Mouse (Mus musculus) stomach, embryonic 15.5 days (tissue): ENCODE data around the gene Trak1. TPM values are rescaled to one million over a fixed set of nuclear protein-coding genes. Genes with fewer than 3 reads are reported as not detected.

Source experiments
- ATAC-seq: fragments of 200-750 bp; cut with Nextera tagmentation; 2 replicates; pipeline ENCODE4 v1.8.0; 2017; ENCODE audit warnings: low read depth, moderate number of reproducible peaks, moderate TSS enrichment; ENCODE audit not compliant: insufficient read depth, low FRiP score
- H3K27ac ChIP-seq: fragments of 300-500 bp; sonication (generic); 2 replicates; pipeline ENCODE4 v1.5.1; 2015; ENCODE audit warnings: mild to moderate bottlenecking, inconsistent platforms
- H3K27me3 ChIP-seq: fragments of 300-500 bp; sonication (generic); replicated peaks from 2 replicates; pipeline ENCODE4 v1.6.1; 2015; ENCODE audit warnings: inconsistent platforms
- H3K36me3 ChIP-seq: fragments of 300-500 bp; sonication (generic); 2 replicates; pipeline ENCODE4 v1.6.1; 2015; ENCODE audit warnings: inconsistent platforms
- H3K4me1 ChIP-seq: fragments of 300-500 bp; sonication (generic); 2 replicates; pipeline ENCODE4 v1.6.1; 2015; ENCODE audit warnings: inconsistent platforms
- H3K4me2 ChIP-seq: fragments of 300-500 bp; sonication (generic); 2 replicates; pipeline ENCODE4 v1.6.1; 2015; ENCODE audit warnings: mild to moderate bottlenecking, inconsistent platforms
- H3K4me3 ChIP-seq: fragments of 300-500 bp; sonication (generic); replicated peaks from 2 replicates; pipeline ENCODE4 v1.5.1; 2015; ENCODE audit warnings: inconsistent platforms
- H3K9ac ChIP-seq: fragments of 300-500 bp; sonication (generic); 2 replicates; pipeline ENCODE4 v1.6.1; 2015; ENCODE audit warnings: inconsistent platforms
- H3K9me3 ChIP-seq: fragments of 300-500 bp; sonication (generic); 2 replicates; pipeline ENCODE4 v1.6.1; 2016; ENCODE audit warnings: inconsistent platforms
- WGBS: fragments of 180-500 bp; shearing (Covaris S2); methylation state at CpG from one replicate; pipeline ENCODE4 v1.1.7; 2015; 5-methylcytosine and 5-hydroxymethylcytosine counted together
- polyA plus RNA-seq: library from polyadenylated mRNA; unstranded; fragments of >200 nt; fragmentation: Nextera tagmentation; extraction: Ambion mirVana; gene quantifications from 2 replicates; pipeline ENCODE4 v1.2.1, GENCODE M21; 2015

Gene Trak1
- polyA plus RNA-seq, 1 experiment from 2014 or later = 20.7 TPM

DNA sequence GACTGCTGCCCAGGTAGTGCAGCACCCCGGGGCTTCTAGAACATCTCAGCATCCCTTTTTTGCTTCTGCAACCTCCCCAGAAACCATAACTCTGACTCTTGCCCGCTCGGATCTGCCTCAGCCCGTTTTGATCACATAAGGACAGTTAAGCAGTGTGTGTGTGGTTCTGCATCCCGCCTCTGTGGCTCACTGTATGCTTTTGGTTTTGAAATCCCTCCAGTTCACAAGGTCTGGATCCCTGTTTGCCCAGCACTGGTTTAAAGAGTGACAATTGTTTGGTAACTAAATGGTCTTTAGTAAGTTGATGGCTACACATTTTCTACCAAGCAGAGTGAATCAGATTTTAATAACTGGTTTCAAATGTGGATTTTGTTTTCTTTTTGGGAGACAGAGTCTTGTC is 119.2 kb downstream of the Trak1 start:
- no peak for ATAC-seq
- no peaks in the 10 kb centered on the region for H3K27me3 ChIP-seq
- 0 out of 2 replicates have a peak, but pooled peaks cover 3% of the 10 kb centered on the region for H3K36me3 ChIP-seq
- H3K4me2 ChIP-seq = peak overlapping the region; percentile 43; the same call in 1 of the 2 replicates
- H3K4me3 ChIP-seq = peak overlapping the region; percentile 19; the same call in 1 of the 2 replicates
- H3K9ac ChIP-seq = no peak overlapping the region
- no peaks in the 10 kb centered on the region for H3K9me3 ChIP-seq
- WGBS = 84% methylated on average over 5 of the region's 5 CpGs
- 0 out of 2 replicates have a peak, but pooled peaks cover under 1% of the 10 kb centered on the region for H3K4me1 ChIP-seq
- 0 out of 2 replicates have a peak overlapping the region, but pooled peaks have one; percentile 75 for H3K27ac ChIP-seq

DNA sequence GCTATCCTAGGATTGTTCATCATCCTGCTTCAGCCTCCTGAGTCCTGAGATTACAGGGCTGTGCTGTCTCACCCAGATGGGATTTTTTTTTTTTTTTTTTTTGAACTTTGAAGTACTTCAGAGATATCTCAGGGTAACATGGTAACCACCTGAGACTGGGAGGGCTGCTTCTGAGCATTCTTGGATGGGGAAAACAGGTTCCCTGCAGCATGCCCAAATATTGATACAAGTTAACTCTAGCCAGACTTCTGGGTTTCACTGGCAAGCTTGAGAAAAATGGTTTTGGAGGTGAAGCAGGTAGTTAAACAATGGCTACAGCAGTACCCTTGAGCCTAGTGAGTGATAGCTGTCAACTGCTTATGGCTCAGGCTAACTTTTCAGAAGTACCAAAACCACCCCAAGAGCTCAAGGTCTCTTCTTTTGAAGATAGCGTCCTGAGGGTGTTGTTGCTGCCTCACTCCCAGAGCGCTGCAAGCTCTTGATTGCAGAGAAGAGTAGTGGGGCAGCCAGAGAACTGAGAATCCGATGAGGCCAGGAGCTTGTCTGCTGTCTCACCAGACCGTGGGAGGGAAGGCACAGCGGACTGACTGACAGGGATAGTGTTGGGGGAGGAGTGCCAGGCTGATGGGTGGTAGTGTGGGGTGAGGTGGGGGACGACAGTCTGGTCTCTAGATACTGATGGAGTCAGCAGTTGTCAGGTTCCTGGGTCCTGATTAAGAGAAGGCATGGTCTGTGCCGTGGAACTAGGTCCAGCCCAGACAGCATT is 119.8 kb downstream of the Trak1 start:
- no peak overlapping the region for H3K9ac ChIP-seq
- H3K27me3 ChIP-seq = no peaks in the 10 kb centered on the region
- 0 out of 2 replicates have a peak, but pooled peaks cover 6% of the 10 kb centered on the region for H3K4me1 ChIP-seq
- H3K27ac ChIP-seq = no peak overlapping the region
- no peak for ATAC-seq
- no peak overlapping the region for H3K4me2 ChIP-seq
- WGBS = 71% methylated on average over 7 of the region's 7 CpGs
- no peak overlapping the region for H3K4me3 ChIP-seq
- H3K36me3 ChIP-seq = 0 out of 2 replicates have a peak, but pooled peaks cover 3% of the 10 kb centered on the region
- no peaks in the 10 kb centered on the region for H3K9me3 ChIP-seq

DNA sequence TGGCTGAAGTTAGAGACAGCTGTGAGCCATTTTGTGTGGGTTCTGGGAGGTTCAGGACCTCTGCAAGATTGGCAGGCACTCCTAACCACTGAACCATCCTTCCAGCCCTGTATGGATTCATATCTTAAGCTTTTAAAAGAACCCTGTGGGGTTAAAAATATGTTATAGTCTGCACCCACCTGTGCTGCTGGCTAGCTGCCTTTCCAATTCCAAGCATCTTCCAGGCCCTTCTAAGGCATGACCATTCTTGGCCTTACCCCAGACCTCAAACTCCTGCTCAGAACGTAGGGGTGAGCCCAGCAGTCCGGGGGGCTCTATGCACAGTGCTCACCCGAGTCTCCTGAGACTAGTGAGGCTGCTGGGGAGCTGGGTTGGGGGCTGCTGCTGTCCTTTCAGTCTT is 121.7 kb downstream of the Trak1 start:
- H3K27ac ChIP-seq = no peak overlapping the region
- no peaks in the 10 kb centered on the region for H3K27me3 ChIP-seq
- H3K36me3 ChIP-seq = no peaks in the 10 kb centered on the region
- no peak overlapping the region for H3K4me2 ChIP-seq
- no peak overlapping the region for H3K9ac ChIP-seq
- H3K4me3 ChIP-seq = no peak overlapping the region
- peaks cover 10% of the 10 kb centered on the region for H3K4me1 ChIP-seq
- ATAC-seq = no peak
- H3K9me3 ChIP-seq = no peaks in the 10 kb centered on the region
- 78% methylated on average over 3 of the region's 3 CpGs for WGBS

DNA sequence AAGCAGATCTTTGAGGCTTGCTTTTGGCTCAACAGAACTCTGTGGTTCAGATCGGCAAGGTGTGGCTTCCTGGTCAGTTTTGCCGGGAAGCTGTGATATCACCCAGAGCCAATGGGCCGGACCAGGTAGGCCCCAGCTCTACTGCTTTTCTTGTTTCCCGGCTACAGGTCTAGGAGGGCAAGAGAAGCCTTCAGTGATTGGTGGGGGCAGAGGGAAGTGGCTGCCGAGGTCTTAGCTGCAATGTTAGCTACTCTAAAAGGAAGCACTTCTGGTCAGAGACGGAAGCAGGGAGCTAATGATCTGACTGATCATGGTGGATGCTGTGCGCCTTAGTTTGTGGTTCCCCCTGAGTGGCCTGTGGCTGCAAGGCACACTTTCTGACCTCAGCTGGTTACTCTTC is 122.3 kb downstream of the Trak1 start:
- Histone ChIP-seq H3K4me2 (no peak overlapping the region), H3K27ac (no peak overlapping the region), H3K9ac (no peak overlapping the region), H3K9me3 (no peaks in the 10 kb centered on the region), H3K27me3 (no peaks in the 10 kb centered on the region), H3K4me3 (no peak overlapping the region), H3K4me1 (peaks cover 13% of the 10 kb centered on the region), H3K36me3 (no peaks in the 10 kb centered on the region)
- WGBS = 63% methylated on average over 7 of the region's 7 CpGs
- no peak for ATAC-seq

DNA sequence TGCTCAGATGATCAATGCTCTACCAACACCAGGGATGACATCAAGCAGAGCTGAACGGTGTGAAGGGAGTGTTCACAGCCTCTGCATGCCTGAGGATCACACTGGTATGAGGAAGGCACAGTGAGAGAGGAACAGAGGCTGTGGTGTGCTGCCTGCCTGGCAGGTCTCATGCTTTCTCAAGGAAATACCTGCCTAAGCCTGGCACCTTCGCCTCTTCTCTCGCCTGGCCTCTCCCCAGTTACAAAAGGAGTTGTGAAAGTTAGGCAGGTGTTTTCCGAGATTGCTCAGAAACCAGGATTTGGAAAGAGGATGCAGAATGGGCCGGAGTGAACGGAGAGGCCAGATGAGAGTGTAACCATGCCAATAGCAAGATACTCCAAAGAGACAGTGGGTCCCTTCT is 123.5 kb downstream of the Trak1 start:
- 78% methylated on average over 6 of the region's 6 CpGs for WGBS

DNA sequence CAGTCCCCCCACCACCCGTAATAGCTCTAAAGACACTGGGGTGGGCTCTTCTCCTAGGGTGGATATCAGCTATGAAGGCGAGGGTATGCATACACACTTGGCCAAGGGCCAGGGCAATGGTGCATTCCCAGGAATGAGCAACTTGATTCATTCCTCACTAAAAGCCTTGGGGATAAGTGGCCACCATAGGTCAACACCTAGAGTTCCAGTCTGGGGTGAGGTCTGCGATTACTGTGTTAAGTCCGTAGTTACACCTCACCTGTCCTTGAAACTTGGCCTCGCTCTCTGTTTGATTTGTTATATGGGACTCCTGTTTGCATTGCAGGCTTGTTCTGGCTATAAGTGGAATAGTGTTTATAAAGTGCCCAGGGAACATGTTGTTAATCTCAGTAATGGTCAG is 125.1 kb downstream of the Trak1 start:
- H3K9ac ChIP-seq = no peak overlapping the region
- ATAC-seq = 0 out of 2 replicates have a peak, but pooled peaks have one; percentile 52
- 42% methylated on average over 5 of the region's 5 CpGs for WGBS
- peaks cover 13% of the 10 kb centered on the region for H3K4me1 ChIP-seq
- H3K4me2 ChIP-seq = no peak overlapping the region
- peak overlapping the region; percentile 74; the same call in 1 of the 2 replicates for H3K27ac ChIP-seq
- H3K36me3 ChIP-seq = no peaks in the 10 kb centered on the region
- no peaks in the 10 kb centered on the region for H3K27me3 ChIP-seq
- no peak overlapping the region for H3K4me3 ChIP-seq
- no peaks in the 10 kb centered on the region for H3K9me3 ChIP-seq

More for the DNA sequence above, 123.5 kb downstream of the Trak1 start:
- H3K4me1 ChIP-seq = peaks cover 13% of the 10 kb centered on the region
- no peak overlapping the region for H3K9ac ChIP-seq
- no peak overlapping the region for H3K4me3 ChIP-seq
- no peaks in the 10 kb centered on the region for H3K36me3 ChIP-seq
- H3K27me3 ChIP-seq = no peaks in the 10 kb centered on the region
- no peaks in the 10 kb centered on the region for H3K9me3 ChIP-seq
- peak overlapping the region; percentile 42; the same call in 1 of the 2 replicates for H3K27ac ChIP-seq
- H3K4me2 ChIP-seq = no peak overlapping the region
- no peak for ATAC-seq

DNA sequence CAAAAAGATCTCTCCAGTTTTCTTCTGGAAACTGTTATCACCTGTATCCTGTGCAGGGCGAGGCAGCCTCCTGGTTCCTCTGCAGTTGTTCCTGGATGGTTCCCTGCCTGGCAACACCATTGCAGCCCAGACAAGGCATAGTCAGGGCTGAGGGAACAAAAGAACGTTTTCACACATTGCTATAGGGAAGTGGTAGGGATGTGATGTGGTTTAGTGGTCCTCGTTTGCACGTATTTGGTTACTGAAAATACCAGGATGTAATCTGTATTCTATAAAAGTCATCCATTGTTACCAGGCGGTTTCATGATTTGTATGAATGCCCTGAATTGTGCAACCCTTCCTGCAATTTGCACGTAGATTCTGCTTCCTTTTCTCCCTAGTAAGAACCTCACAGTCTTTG is 126.3 kb downstream of the Trak1 start:
- H3K36me3 ChIP-seq = no peaks in the 10 kb centered on the region
- 81% methylated on average over 6 of the region's 6 CpGs for WGBS
- no peak for ATAC-seq
- H3K9me3 ChIP-seq = no peaks in the 10 kb centered on the region
- no peak overlapping the region for H3K4me2 ChIP-seq
- H3K9ac ChIP-seq = no peak overlapping the region
- no peaks in the 10 kb centered on the region for H3K27me3 ChIP-seq
- H3K4me3 ChIP-seq = no peak overlapping the region
- peaks cover 13% of the 10 kb centered on the region for H3K4me1 ChIP-seq
- peak overlapping the region; percentile 74; the same call in 1 of the 2 replicates for H3K27ac ChIP-seq

DNA sequence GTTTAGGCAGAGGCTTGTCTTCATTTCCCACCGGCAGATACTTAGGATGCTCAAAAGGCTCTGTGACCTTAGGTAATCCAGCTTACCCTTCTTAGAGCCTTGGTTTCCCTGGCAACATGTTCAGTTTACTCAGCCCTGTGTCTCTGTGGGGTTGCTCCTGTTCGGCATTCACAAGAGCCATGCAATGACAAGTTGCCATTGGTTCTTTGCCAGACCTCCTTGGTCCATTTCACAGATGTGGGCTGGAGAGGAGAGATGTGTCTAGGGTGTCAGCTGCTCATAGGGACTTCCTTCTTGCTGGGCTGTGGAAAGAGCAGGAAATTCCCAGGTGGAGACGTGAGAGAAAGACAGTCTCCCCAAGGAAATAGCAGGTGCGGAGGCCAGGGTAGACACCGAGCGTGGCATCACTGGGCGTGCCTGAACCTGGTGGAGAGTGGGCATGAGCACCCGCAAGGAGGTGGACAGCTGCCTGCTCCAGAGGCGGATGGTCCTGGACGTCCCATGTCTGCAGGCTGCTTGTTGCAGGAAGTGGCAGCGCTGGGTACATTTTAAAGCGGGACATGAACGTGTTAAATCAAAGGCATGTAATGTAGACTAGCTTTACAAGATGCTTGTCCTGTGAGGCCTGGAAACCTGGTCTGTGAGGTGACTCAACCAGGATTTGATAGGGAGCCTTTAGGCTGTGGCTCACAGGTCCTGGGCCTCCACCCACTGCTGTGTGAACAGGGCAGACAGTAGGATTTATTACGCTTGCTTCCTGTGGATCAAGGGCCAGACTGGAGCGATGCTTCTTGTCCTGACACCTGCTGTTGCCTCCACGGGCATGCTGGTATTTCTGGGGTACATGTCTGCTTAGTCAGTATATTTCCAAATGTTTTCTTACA is 127.2 kb downstream of the Trak1 start:
- H3K27ac ChIP-seq = peak overlapping the region; percentile 61; the same call in 1 of the 2 replicates

DNA sequence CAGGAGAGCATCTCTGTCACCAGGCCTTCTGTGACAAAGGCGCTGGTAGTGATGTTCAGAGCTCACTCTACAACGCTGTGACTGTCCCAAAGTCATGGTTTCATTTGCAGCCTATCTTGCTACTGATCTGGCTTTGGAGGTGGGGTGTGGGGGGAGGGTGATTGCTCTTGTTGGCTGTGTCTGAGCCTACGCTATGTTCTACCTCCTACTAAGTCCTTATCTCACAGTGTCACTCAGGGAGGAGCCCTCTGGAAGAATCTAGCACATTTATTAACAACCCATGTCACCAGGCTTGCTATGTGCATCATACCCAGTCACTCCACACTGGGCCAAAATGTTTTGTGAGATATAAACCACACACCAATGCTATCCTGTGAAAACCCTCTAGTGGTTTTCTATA is 129.1 kb downstream of the Trak1 start:
- no peak overlapping the region for H3K4me2 ChIP-seq
- H3K27ac ChIP-seq = no peak overlapping the region
- no peak overlapping the region for H3K4me3 ChIP-seq
- H3K9ac ChIP-seq = no peak overlapping the region
- no peaks in the 10 kb centered on the region for H3K9me3 ChIP-seq
- WGBS = 66% methylated on average over 3 of the region's 3 CpGs
- ATAC-seq = peak; percentile 92
- no peaks in the 10 kb centered on the region for H3K36me3 ChIP-seq
- H3K27me3 ChIP-seq = no peaks in the 10 kb centered on the region
- peaks cover 21% of the 10 kb centered on the region for H3K4me1 ChIP-seq

More for the DNA sequence above, 127.2 kb downstream of the Trak1 start:
- Histone ChIP-seq H3K27me3 (no peaks in the 10 kb centered on the region), H3K4me3 (no peak overlapping the region), H3K36me3 (no peaks in the 10 kb centered on the region), H3K9ac (no peak overlapping the region), H3K4me1 (peaks cover 14% of the 10 kb centered on the region), H3K4me2 (no peak overlapping the region), H3K9me3 (no peaks in the 10 kb centered on the region)
- 81% methylated on average over 16 of the region's 16 CpGs for WGBS
- ATAC-seq = no peak

DNA sequence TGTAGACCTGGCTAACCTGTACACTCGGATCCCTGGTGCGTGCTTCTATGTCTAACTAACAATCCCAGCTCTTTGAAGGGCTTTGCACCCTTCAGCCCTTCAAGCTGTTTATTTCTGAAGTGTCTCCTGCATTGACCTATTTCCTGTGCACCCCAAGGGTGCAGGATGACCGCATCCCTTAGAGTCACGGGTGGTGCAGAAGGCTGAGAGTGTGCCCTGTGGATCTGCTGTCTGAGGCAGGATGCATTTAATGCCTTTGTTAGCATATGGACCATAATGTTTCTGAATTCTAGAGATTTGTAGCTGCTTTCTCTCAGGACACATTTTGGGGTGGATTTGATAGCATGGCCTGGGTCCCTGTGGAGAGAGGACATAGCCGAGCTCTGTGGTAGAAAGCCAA is 129.6 kb downstream of the Trak1 start:
- no peak for ATAC-seq
- 79% methylated on average over 5 of the region's 5 CpGs for WGBS
- Histone ChIP-seq H3K4me1 (peaks cover 16% of the 10 kb centered on the region), H3K27me3 (no peaks in the 10 kb centered on the region), H3K36me3 (no peaks in the 10 kb centered on the region), H3K9me3 (no peaks in the 10 kb centered on the region), H3K9ac (no peak overlapping the region), H3K4me3 (no peak overlapping the region), H3K4me2 (no peak overlapping the region), H3K27ac (no peak overlapping the region)

DNA sequence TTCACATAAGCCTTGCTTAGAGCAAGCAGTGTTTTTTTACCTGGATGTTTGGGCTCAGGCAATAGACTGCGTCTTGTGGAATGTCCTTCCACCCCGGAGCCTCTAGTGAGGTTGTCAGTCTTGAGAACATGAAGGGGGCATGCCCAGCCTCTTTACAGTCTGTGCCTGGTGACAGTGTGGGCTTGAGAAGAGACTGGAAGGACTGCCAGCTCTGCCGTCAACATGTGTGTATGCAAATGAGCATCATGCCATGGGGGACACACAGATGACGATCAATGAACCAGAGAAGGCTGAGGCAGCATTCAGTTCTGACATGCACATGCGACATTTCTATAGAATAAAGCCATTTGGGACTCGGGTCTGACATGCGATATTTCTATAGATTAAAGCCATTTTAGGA is 132.3 kb downstream of the Trak1 start:
- peaks cover 8% of the 10 kb centered on the region; the same call in 1 of the 2 replicates for H3K4me1 ChIP-seq
- ATAC-seq = no peak
- H3K4me3 ChIP-seq = no peak overlapping the region
- no peak overlapping the region for H3K27ac ChIP-seq
- 81% methylated on average over 7 of the region's 7 CpGs for WGBS
- H3K9me3 ChIP-seq = no peaks in the 10 kb centered on the region
- H3K27me3 ChIP-seq = no peaks in the 10 kb centered on the region
- no peak overlapping the region for H3K4me2 ChIP-seq
- H3K36me3 ChIP-seq = no peaks in the 10 kb centered on the region
- no peak overlapping the region for H3K9ac ChIP-seq

DNA sequence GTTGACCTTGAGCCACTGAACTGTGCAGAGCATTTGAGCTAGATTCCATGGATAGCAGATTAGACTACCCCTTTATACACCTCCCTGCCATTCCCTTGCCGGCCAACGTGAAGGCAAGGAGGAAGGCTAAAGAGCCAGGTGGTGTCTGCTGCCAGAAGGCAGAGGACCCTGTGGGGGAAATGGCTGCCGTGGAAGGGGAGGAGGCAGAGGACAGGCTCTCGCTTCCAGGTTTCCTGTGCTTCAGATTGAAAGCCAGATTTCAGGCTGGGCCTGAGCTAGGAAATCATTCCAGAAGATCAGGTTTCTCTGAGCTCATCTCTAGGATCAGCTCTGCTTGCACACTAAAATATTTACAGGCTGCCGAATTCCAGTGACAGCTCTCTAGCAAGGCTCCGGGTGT is 133.1 kb downstream of the Trak1 start:
- WGBS = 37% methylated on average over 6 of the region's 6 CpGs
- H3K27ac ChIP-seq = no peak overlapping the region
- no peak for ATAC-seq
- H3K27me3 ChIP-seq = no peaks in the 10 kb centered on the region
- H3K4me3 ChIP-seq = no peak overlapping the region
- peaks cover 8% of the 10 kb centered on the region; the same call in 1 of the 2 replicates for H3K4me1 ChIP-seq
- no peak overlapping the region for H3K4me2 ChIP-seq
- no peaks in the 10 kb centered on the region for H3K9me3 ChIP-seq
- H3K36me3 ChIP-seq = no peaks in the 10 kb centered on the region
- no peak overlapping the region for H3K9ac ChIP-seq
